Mouse (Mus musculus) left cerebral cortex, adult 18-20 months (tissue): ENCODE data around the gene Dnajb7. TPM values are rescaled to one million over a fixed set of nuclear protein-coding genes. Genes with fewer than 3 reads are reported as not detected.

Experiments used
- DNase-seq, 2 experiments: peaks; one replicate each; pipeline ENCODE4 v3.0.0; 2021 to 2022; ENCODE audit warnings: low spot score in 2 of 2, mixed read lengths in 1 of 2
- total RNA-seq, 2 experiments: library from RNA; stranded (reverse); gene quantifications; 2 replicates each; pipeline ENCODE4 v1.2.3; 2021

Gene Dnajb7
- total RNA-seq, 2 experiments from 2014 or later = not detected

- no peak for DNase-seq
Measured at GRCm38 (mm10) chr15:81366241-81366640, 41.9 kb downstream of the Dnajb7 start.

GRCm38 (mm10) chr15:81365246-81365645, 42.9 kb downstream of the Dnajb7 start:
- DNase-seq = no peak

GRCm38 (mm10) chr15:81364271-81364670, 43.8 kb downstream of the Dnajb7 start:
- no peak for DNase-seq

- DNase-seq = no peak
Measured at GRCm38 (mm10) chr15:81362501-81362900, 45.6 kb downstream of the Dnajb7 start.

GRCm38 (mm10) chr15:81361417-81362015, 46.6 kb downstream of the Dnajb7 start:
- DNase-seq = no peak

- no peak for DNase-seq
Measured at GRCm38 (mm10) chr15:81361022-81361404, 47.1 kb downstream of the Dnajb7 start.

- peak; percentile 93 for DNase-seq
Measured at GRCm38 (mm10) chr15:81360345-81361021, 47.6 kb downstream of the Dnajb7 start, which contains the start of gene Slc25a17. Slc25a17 (minus strand) TSS chr15:81360812.

- DNase-seq = no peak
Measured at GRCm38 (mm10) chr15:81359421-81359820, 48.7 kb downstream of the Dnajb7 start.

GRCm38 (mm10) chr15:81358943-81359342, 49.2 kb downstream of the Dnajb7 start:
- DNase-seq = no peak

- DNase-seq = no peak
Measured at GRCm38 (mm10) chr15:81356946-81357345, 51.2 kb downstream of the Dnajb7 start.

Other genes starting within 250 kb of the Dnajb7 start
- gene Mrtfa, start 217.5 kb downstream of the Dnajb7 start, total RNA-seq = 10 to 100 TPM; 60.3 to 61.9 TPM
- 10 to 100 TPM; 20.7 to 25.6 TPM for gene Mchr1, start 172.8 kb downstream of the Dnajb7 start, total RNA-seq
- gene Slc25a17, start 47.5 kb downstream of the Dnajb7 start, total RNA-seq = 10 to 100 TPM; 34.5 to 39.7 TPM
- gene St13, start 8.2 kb downstream of the Dnajb7 start, total RNA-seq = 100 to 1,000 TPM; 173 to 174 TPM
- 10 to 100 TPM; 15.0 to 16.6 TPM for gene Xpnpep3, start 8.2 kb downstream of the Dnajb7 start, total RNA-seq
- gene Rbx1, start 58.0 kb upstream of the Dnajb7 start, total RNA-seq = 100 to 1,000 TPM; 140 to 144 TPM
- gene Ep300, start 177.1 kb upstream of the Dnajb7 start, total RNA-seq = 10 to 100 TPM; 62.4 to 66.7 TPM